Mouse (Mus musculus) lung, postnatal 36 days (tissue): ENCODE measurements at regions not wholly inside any gene's neighbourhood (a gene's known extent, or its start where the extent isn't known, plus 50 kb on each side); places are given as distances from the start of the nearest gene placed in this dataset.
"Not testable (repeated sequence)": the region's sequence is repeated elsewhere in the genome, so short reads cannot be mapped to it uniquely, and the experiment has no call there.

Source experiments
- DNase-seq: peaks from one replicate; pipeline ENCODE4 v3.0.0; 2022; ENCODE audit warnings: mixed read lengths

DNA sequence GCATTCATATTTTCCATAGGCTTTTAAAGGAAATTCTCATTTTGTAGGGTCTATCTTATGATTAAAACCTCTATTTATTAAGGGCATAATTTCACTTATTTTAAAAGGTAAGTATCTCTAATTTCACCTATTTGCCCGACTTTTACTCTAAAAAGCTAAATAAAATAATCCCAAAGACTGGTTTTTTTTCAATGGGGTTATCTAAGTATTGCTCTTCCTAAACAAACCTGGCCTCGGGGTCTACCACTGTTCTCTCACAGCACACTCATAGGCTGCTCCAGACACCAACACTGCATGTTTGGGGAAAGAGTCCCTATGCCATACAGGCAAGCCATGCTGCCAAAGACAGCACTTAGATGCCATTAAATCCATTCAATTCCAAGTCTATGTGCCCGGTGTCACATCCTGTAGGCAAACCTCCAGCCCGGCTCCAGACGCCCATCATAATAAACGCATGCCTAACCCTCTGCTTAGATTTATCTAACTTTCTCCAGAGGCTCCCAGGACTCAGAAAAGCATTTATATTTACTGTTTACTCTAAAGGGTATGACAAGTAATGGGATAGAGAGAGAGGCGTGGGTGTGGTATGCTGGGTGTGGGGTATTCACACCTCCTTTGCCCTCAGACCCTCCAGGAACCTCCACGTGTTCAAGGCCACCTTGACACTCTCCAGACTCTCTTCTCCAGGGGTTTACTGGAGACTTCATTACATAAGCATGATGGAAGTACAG is 62.5 kb upstream of the Cpm start:
- no peak for DNase-seq

GRCm38 (mm10) chr10:117566204-117566603 is 63.1 kb upstream of the Cpm start:
- no peak for DNase-seq

GRCm38 (mm10) chr10:117565529-117566086 is 63.7 kb upstream of the Cpm start:
- no peak for DNase-seq

DNA sequence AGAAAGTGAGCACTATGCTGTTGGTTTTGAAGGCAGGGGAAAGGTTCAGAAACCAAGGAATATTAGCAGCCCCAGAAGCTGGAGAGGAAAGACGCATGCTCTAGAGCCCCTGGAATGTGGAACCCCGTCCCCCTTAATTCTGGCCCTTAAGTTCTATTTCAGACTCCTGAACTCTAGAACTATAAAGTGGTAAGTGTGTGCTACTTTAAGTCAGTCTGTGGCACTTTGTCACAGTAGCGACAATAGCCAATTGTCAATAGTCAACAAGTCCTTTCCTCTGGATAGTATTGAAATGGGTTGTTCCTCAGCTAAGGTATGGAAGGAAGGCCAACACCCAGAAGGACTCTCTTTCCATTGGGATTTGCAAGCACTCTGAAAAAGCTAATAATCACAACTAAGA is 64.2 kb upstream of the Cpm start:
- no peak for DNase-seq

DNA sequence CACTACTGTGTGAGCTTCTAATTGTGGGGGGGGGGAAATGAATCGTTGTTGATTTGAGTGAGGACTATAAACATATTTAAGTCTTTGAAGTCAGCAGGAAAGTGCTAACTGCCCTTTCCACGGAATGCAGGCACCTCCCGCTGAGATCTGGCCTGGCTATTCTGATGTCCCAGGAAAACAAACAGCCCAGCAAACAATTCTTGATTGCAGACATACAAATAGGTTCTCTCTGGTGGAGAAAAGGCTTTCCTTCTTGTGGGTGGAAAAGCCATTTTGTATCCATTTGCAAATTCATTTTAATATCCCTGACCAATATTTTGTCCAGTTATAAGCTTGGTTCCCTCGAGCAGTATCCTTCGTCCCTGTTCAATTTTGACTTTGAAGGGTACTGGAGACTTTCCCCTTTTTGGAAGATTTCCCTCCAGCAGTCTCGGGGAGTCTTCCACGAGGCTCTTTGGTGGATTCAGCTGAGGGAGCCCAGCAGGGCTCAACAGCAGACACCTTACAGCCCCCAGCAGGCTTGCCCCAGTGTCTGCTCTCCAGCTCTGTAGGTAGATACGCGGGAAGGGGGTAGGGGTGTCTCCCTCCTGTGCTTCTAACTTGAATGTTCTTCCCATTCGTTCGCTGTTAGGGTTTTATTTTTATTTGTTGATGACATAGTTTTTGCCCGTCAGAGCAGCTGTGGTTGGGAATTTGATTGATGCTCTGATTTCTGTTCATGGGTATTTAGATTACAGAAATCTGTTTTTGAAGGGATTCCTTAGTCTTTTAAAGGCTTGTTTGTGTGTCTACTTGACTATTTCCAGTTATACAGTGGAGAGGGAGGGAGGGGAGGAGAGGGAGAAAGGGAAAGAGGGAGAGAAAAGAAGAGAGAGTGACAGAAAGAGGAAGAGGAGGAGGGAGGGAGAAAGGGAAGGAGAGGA is 64.9 kb upstream of the Cpm start:
- DNase-seq: no peak

GRCm38 (mm10) chr10:117563429-117564117 is 65.7 kb upstream of the Cpm start:
- no peak for DNase-seq

GRCm38 (mm10) chr10:117562850-117563248 is 66.5 kb upstream of the Cpm start:
- not testable (repeated sequence) for DNase-seq

DNA sequence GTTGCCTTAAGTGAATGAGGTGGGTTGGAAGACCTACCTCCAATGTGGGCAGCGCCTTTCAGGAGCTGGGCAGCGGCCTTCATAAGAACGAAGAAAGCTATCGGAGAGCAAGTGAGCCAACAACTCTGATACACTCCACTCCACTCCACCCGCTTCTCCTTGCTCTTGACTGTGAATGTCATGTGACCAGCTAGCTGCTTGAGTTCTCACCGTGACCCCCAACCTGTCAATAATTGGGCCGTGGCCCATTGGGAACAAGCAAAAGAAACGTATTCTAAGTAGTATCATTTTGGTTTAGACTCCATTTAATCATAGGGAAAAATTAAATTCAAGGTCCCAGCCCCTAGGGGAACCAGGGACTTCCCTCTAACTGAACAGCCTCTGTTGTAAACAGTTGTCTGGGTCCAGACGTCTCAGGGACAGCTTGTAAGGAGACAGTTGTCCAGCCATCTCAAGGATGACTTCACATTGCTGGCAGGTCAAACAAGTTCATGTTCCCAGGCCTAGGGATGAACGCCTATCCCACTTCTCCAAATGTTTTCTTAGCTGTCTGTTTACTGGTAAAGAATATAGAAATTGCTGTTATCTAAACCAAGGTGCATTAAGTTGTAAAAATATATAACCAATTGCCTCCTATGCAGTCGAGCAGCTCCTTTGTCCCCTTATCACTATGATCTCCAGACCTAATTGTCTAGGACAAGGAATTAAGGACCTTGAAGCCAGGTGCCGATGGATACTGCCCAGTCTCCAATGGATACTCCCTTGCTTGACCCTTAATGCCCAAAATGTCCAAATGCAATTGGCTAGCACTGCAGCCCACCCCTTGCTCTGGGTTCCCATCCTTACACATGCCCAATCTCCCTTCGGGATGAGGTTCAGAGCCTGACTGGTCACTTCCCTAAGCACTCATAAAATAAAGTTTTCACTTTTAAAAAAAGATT is 67.1 kb upstream of the Cpm start:
- DNase-seq: no peak

- DNase-seq: no peak
These were observed 68.0 kb upstream of the Cpm start for GRCm38 (mm10) chr10:117561279-117561820.

DNA sequence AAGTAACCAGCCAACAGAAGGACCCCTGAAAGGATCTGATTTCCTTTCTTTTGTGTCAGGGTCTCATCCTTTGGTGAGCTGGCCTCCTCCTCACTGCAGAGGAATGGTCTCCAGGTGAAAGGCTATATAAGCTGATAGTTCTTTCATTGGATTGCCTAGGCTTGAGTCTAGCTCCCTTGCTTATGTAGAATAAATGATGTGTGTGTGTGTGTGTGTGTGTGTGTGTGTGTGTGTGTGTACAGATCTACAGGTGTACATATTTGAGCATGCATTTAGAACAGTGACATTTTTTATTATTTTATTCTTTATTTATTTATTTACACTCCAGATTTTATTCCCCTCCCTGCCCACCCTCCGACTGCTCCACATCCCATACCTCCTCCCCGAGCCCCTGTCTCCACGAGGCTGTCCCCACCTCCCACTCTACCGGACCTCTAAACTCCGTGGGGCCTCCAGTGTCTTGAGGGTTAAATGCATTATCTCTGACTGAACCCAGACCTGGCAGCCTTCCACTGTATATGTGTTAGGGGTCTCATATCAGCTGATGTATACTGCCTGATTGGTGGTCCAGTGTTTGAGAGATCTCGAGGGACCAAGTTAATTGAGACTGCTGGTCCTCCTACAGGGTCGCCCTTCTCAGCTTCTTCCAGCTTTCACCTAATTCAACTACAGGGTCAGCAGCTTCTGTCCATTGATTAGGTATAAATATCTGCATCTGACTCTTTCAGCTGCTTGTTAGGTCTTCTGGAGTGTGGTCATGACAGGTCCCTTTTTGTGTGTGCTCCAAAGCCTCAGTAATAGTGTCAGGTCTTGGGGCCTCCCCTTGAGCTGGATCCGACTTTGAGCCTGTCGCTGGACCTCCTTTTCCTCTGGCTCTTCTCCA is 68.7 kb upstream of the Cpm start:
- no peak for DNase-seq

- DNase-seq: no peak
These were observed 69.5 kb upstream of the Cpm start for GRCm38 (mm10) chr10:117559615-117560395.

DNA sequence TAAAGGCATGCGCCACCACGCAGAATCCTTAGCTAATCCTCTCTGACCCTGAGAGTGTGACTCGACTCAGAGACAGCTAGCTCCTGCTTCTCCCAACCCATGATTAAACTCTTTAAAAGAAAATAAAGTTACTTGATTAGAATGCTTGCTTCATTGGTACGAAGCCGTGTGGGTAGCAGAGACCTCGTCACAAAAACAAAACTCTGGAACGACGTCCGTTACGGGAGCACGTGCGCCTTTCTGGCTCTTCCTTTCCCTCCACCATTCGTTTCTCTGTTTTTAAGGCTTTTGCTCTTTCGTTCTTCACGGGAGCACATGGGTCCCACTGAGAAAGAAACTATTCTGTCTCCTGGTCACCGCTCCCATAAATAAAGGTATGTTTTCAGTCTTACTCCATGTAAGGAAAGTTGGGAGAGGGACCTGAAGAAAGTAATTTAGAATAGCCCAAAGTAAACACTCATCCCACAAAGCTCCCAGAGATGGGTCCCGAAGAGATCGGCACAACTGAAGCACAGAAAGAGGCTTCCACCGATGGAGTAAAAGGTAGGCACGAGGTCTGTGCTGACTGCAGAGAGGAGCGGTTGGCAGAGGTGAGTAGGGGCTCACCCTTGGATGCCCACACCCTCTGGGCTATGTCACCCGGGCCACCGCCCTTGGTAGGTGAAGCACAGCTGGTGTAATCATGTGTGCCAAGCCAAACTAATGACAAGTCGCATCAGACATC is 70.2 kb upstream of the Cpm start:
- no peak for DNase-seq

DNA sequence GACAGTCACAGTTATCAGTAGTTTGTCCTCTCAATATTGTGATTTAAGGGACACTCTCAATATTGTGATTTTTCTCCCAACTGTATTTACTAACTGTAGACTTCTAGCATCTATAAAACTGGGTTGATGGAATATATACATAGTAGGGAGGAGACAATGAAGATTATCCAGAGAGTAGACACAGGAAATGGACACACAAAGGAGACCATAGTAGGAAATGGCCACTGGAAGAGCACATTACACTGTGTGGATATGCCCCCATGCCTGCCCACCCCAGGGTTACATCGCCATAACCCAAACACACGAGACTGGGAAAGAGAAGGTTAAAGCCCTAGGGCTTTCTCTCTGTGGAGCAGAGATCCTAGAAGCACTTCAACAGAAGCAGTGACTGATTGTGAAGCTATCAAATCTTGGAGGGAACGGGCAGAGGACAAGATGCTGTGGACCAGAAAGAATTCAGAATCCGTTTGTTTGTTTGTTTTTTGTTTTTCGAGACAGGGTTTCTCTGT is 71.0 kb upstream of the Cpm start:
- DNase-seq: no peak

DNA sequence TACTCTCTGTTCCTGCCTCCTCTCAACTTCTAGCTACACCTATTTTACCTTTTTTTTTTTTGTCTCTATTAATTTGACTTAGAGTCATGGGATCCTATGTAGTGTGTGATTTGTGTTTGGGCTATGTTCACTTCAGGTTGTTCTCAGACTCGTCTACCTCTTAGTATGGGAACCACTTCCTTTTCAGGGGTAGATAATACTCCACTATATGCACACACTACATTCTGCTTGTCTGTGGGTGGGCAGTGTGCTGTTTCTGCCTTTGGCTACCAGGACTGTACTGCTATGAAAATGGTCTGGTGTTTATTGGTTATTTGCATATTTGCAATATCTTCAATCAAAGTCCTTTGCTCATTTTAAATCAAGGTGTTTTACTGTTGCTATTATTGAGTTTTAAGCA is 71.6 kb upstream of the Cpm start:
- DNase-seq: no peak

GRCm38 (mm10) chr10:117556851-117557542 is 72.3 kb upstream of the Cpm start:
- no peak for DNase-seq

- no peak for DNase-seq
These were observed 73.1 kb upstream of the Cpm start for GRCm38 (mm10) chr10:117556027-117556789.

DNA sequence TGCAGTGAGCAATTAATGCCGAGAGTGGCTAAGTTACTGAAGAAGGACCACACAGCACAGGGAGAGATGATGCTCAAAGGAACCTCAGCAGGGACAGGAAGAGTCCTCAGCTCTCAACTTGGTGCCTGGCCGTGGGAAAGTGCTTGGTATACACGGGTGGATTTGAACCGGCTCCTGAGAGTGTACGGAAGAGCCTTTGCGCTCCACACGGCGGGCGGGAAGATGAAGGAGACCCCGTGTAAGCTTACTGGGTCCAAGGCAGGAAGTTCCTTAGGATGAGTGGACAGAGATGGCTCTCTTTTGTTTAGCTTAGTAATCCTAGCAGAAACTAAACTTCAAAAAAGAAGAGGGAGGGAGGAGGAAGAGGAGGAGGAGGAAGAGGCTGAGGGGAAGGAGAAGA is 73.8 kb upstream of the Cpm start:
- no peak for DNase-seq
